Mouse (Mus musculus) inflammation-experienced regulatory T-cells (primary cell): ENCODE results near the gene Noxred1. TPM values are rescaled to one million over a fixed set of nuclear protein-coding genes. Genes with fewer than 3 reads are reported as not detected.

Experiments
- polyA plus RNA-seq, 2 experiments: library from polyadenylated mRNA; unstranded; fragments of 100-300 nt; shearing (Covaris generic); gene quantifications; one replicate each; pipeline ENCODE4 v1.2.1; 2017

Gene Noxred1
- polyA plus RNA-seq = 1 to 10 TPM in 1 of 2 experiments, under 1 TPM in 1; 0.54 to 2.1 TPM

DNA sequence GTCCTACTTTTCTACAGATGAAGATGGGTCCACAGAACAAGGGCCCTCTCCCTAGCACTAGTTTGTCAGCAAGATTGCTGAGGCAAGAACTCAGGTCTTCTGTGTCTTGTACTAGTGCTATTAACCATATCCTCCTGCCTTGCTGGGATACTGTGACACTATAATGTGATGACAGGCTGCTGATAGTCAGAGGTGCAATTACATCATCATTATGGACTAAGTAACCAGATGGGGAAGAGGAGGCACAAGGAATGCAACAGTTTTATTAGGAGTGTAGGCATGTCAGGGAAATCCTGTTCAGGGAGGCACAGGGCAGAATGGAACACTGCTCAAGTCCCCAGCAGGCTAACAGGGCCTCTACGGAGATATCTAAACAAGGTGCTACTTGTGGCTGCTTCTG is at the start of gene Noxred1:
TSS of gene Noxred1 (minus strand) at position 101 of the 400 bp plus-strand sequence.

GRCm38 (mm10) chr12:87266108-87266826 is 27.7 kb upstream of the Noxred1 start, which contains the start of the genes Vipas39 and Ahsa1:
TSS of gene Vipas39 (minus strand) at chr12:87266256.
TSS of gene Ahsa1 (plus strand) at chr12:87266479.

GRCm38 (mm10) chr12:87199973-87200586 is 38.5 kb downstream of the Noxred1 start, which contains the start of gene Tmed8:
TSS of gene Tmed8 (minus strand) at chr12:87200454.

DNA sequence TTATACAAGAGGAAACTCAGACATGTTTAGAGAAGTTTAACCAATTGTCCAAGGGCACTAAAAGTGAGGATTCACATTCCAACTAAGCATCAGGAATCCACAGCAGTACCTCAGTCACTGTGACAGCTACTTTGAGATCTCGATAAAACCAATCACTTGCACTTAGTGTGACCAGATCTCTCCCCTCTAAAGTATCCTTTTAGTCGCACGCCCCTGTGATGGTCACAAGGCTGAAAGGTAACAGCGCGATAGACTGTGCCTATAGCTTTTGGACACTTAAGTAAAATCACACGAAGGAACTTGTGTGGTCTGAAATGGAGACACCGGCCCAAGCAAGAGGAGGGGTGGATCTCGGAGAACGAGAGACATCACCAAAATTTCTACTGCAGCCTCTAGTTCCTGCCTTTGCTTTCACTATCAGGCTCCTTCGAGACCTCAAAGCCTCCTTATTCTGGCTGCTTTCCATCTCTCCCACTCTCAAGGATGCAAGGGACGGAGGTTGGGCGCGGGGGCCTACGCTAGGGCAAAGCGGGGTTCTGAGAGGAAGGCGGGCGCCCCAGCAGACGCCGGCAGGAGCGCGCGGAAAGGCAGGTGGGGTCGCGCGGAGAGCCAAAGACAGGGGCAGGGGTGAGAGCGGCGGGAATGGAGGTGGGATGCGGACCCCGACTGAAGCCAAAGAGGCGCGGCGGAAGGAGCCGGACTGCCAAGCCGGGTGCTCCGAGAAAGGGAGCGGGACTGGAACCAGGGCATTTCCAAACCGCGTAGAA is 39.1 kb downstream of the Noxred1 start, which contains the start of gene Samd15:
TSS of gene Samd15 (plus strand) at position 518 of the 767 bp plus-strand sequence.

Other genes with a start within 250 kb of the Noxred1 start
- 1 to 10 TPM in 1 of 2 experiments, under 1 TPM in 1; 0.34 to 2.8 TPM for gene Zdhhc22, start 248.3 kb downstream of the Noxred1 start, polyA plus RNA-seq
- 1 to 10 TPM in 1 of 2 experiments, under 1 TPM in 1; 0.24 to 2.0 TPM for gene Tmem63c, start 217.4 kb downstream of the Noxred1 start, polyA plus RNA-seq
- gene Ngb, start 136.2 kb downstream of the Noxred1 start, polyA plus RNA-seq = under 1 TPM; 0.12 to 0.34 TPM
- gene Gstz1, start 91.6 kb downstream of the Noxred1 start, polyA plus RNA-seq = 10 to 100 TPM in 1 of 2 experiments, 1 to 10 TPM in 1; 10.0 to 13.2 TPM
- gene Pomt2, start 90.8 kb downstream of the Noxred1 start, polyA plus RNA-seq = 1 to 10 TPM; 2.6 to 5.4 TPM
- gene Samd15, start 39.0 kb downstream of the Noxred1 start, polyA plus RNA-seq = 1 to 10 TPM; 3.9 to 4.4 TPM
- gene Tmed8, start 38.3 kb downstream of the Noxred1 start, polyA plus RNA-seq = 1 to 10 TPM; 5.3 to 7.1 TPM
- gene Vipas39, start 27.5 kb upstream of the Noxred1 start, polyA plus RNA-seq = 10 to 100 TPM; 24.6 to 35.4 TPM
- 100 to 1,000 TPM; 173 to 190 TPM for gene Ahsa1, start 27.7 kb upstream of the Noxred1 start, polyA plus RNA-seq
- under 1 TPM in 1 of 2 experiments, not detected in 1; 0.29 TPM for gene Ism2, start 61.0 kb upstream of the Noxred1 start, polyA plus RNA-seq
- gene Sptlc2, start 149.6 kb upstream of the Noxred1 start, polyA plus RNA-seq = 100 to 1,000 TPM; 146 to 161 TPM
- 10 to 100 TPM; 54.1 to 85.4 TPM for gene Slirp, start 205.2 kb upstream of the Noxred1 start, polyA plus RNA-seq
- gene Alkbh1, start 205.3 kb upstream of the Noxred1 start, polyA plus RNA-seq = 10 to 100 TPM; 65.2 to 78.9 TPM
- 100 to 1,000 TPM; 160 to 197 TPM for gene Snw1, start 233.5 kb upstream of the Noxred1 start, polyA plus RNA-seq